Comparison of ENCODE assay signal across 8 mouse cellular contexts in genomic region chr4:132079555-132080275, GRCm38 (mm10). TPM values are rescaled to one million over a fixed set of nuclear protein-coding genes. Genes with fewer than 3 reads are reported as not detected.
DNase-seq lines count a peak whose midpoint lies in the region; ATAC-seq lines count a peak whose summit lies in the region.

No protein-coding gene starts in this region.

- peaks cover 34% of the 10 kb centered on the region for H3K4me1 ChIP-seq in heart, embryonic 11.5 days (ENCODE audit: control insufficient read depth, insufficient read depth, low read length)

- DNase-seq in 416B (ENCODE audit: low read depth) (peak; percentile 86), ES-CJ7 (ENCODE audit: low read depth, low spot score) (peak; percentile 53)
- DNase-seq in cerebellum, adult 9-10 months: peak; percentile 82
- DNase-seq in layer of hippocampus, adult 9-10 months (ENCODE audit: low spot score): peak; percentile 42
- DNase-seq in lung, postnatal 14 days: peak; percentile 82
- DNase-seq in right cerebral cortex, postnatal 4 days: peak; percentile 70

- H3K36me3 ChIP-seq in heart, embryonic 11.5 days (ENCODE audit: control insufficient read depth, insufficient read depth, low read length): no peaks in the 10 kb centered on the region

- H3K9me3 ChIP-seq in heart, embryonic 11.5 days (replicated peaks; ENCODE audit: control insufficient read depth, low read length): no peaks in the 10 kb centered on the region

- no peak overlapping the region for H3K4me3 ChIP-seq in heart, embryonic 11.5 days (ENCODE audit: low read depth, low read length)

- no peaks in the 10 kb centered on the region for H3K27me3 ChIP-seq in heart, embryonic 11.5 days (ENCODE audit: control insufficient read depth, insufficient read depth, low read length)

- H3K27ac ChIP-seq in heart, embryonic 11.5 days (ENCODE audit: low read depth, low read length): no peak overlapping the region

- H3K9ac ChIP-seq in heart, embryonic 11.5 days (ENCODE audit: low read depth, low read length): no peak overlapping the region

- no peak for ATAC-seq in heart, embryonic 11.5 days (replicated peaks; ENCODE audit: insufficient number of reproducible peaks, low FRiP score, low TSS enrichment)
- ATAC-seq in activated CD4-positive, CD25-positive, alpha-beta regulatory T cell, adult 4 months: no peak

- H3K4me2 ChIP-seq in heart, embryonic 11.5 days: 0 out of 2 replicates have a peak overlapping the region, but pooled peaks have one; percentile 31

- WGBS in heart, embryonic 11.5 days (ENCODE audit: insufficient replicate concordance): 10% methylated on average over 19 of the region's 19 CpGs

RNA-seq across cellular contexts. Expression of gene Epb41, which starts 4.6 kb away (rescaled TPM):
- polyA plus RNA-seq in heart, embryonic 11.5 days (2014; fragmentation: Nextera tagmentation; extraction: Ambion mirVana): 67.5 and 73.2 TPM in 2 replicates
- polyA plus RNA-seq in activated CD4-positive, CD25-positive, alpha-beta regulatory T cell, adult 4 months (2017; shearing (Covaris generic)): 10 to 100 TPM; 26.9 to 27.1 TPM

RNA-seq across cellular contexts. Expression of gene Gm10300, which starts 5.2 kb away (rescaled TPM):
- polyA plus RNA-seq in heart, embryonic 11.5 days (2014; fragmentation: Nextera tagmentation; extraction: Ambion mirVana): 0.10 and 0.20 TPM in 2 replicates
- not detected for polyA plus RNA-seq in activated CD4-positive, CD25-positive, alpha-beta regulatory T cell, adult 4 months (2017; shearing (Covaris generic))
